Mouse (Mus musculus) heart, embryonic 14.5 days (tissue): ENCODE measurements at regions not wholly inside any gene's neighbourhood (a gene's known extent, or its start where the extent isn't known, plus 50 kb on each side); places are given as distances from the start of the nearest gene placed in this dataset.

Experiments used
- ATAC-seq: fragments of 200-750 bp; cut with Nextera tagmentation; 2 replicates; pipeline ENCODE4 v1.8.0; 2017; ENCODE audit warnings: low read depth, moderate TSS enrichment; ENCODE audit not compliant: insufficient number of reproducible peaks, insufficient read depth, low FRiP score
- H3K27ac ChIP-seq, 2 experiments: fragments of 200-500 bp in 1 of 2; fragments of 300-500 bp in 1 of 2; sonication (generic) in 1 of 2; replicated peaks in 1 of 2; 2 replicates each; pipeline ENCODE4 v1.5.1; 2012 to 2014; ENCODE audit warnings: low read depth in 2 of 2, low read length in 2 of 2, control low read depth in 1 of 2, mild to moderate bottlenecking in 1 of 2, mixed read lengths in 1 of 2; ENCODE audit not compliant: control insufficient read depth in 1 of 2, insufficient read depth in 1 of 2
- H3K27me3 ChIP-seq: fragments of 300-500 bp; sonication (generic); 2 replicates; pipeline ENCODE4 v1.6.1; 2014; ENCODE audit warnings: mild to moderate bottlenecking, low read length, control low read depth; ENCODE audit not compliant: control insufficient read depth, insufficient read depth
- H3K36me3 ChIP-seq: fragments of 300-500 bp; sonication (generic); 2 replicates; pipeline ENCODE4 v1.6.1; 2014; ENCODE audit warnings: mild to moderate bottlenecking, control low read depth, low read length, mixed read lengths; ENCODE audit not compliant: control insufficient read depth, insufficient read depth
- H3K4me1 ChIP-seq, 2 experiments: fragments of 200-500 bp in 1 of 2; fragments of 300-500 bp in 1 of 2; sonication (generic) in 1 of 2; 2 replicates each; pipeline ENCODE4 v1.6.1; 2012 to 2014; ENCODE audit warnings: low read length in 2 of 2, control low read depth in 1 of 2, mixed read lengths in 1 of 2; ENCODE audit not compliant: control insufficient read depth in 2 of 2, insufficient read depth in 2 of 2
- H3K4me2 ChIP-seq: fragments of 300-500 bp; sonication (generic); 2 replicates; pipeline ENCODE4 v1.6.1; 2014; ENCODE audit warnings: mild to moderate bottlenecking, low read length
- H3K4me3 ChIP-seq, 2 experiments: fragments of 200-500 bp in 1 of 2; fragments of 300-500 bp in 1 of 2; sonication (generic) in 1 of 2; 2 replicates each; pipeline ENCODE4 v1.5.1; 2012 to 2014; ENCODE audit warnings: low read length in 2 of 2, mild to moderate bottlenecking in 2 of 2, control low read depth in 1 of 2, low read depth in 1 of 2, moderate library complexity in 1 of 2; ENCODE audit not compliant: control insufficient read depth in 1 of 2, insufficient read depth in 1 of 2
- H3K9ac ChIP-seq: fragments of 300-500 bp; sonication (generic); 2 replicates; pipeline ENCODE4 v1.6.1; 2014; ENCODE audit warnings: mild to moderate bottlenecking, low read length
- H3K9me3 ChIP-seq: fragments of 300-500 bp; sonication (generic); 2 replicates; pipeline ENCODE4 v1.6.1; 2016; ENCODE audit warnings: low read length, control low read depth; ENCODE audit not compliant: control insufficient read depth
- WGBS: fragments of 180-500 bp; shearing (Covaris S2); extraction: QIAGEN DNeasy Blood & Tissue Kit; methylation state at CpG from one replicate; pipeline ENCODE4 v1.1.7; 2014; 5-methylcytosine and 5-hydroxymethylcytosine counted together

DNA sequence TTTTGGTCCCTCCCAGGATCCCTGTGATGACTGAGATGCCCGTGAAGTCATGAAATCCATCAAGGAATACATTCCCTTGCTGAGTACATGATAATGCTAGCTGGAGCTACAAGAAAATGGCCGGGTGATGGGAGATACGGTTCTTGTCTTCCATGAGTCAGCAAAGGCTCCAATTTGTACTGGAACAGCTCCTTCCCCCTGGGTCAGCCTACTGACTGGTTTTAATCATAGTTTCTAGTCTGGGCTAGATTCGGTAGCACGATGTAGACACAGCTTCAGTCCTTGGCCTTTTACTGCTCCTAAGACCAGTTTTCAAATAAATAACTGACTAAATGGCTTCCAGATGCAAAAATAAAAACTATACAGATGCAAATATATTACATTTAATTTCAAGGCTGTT lies 557.5 kb downstream of the Epha4 start:
- Histone ChIP-seq H3K4me1 (no peaks in the 10 kb centered on the region), H3K4me2 (no peak overlapping the region), H3K9ac (no peak overlapping the region), H3K27me3 (no peaks in the 10 kb centered on the region), H3K36me3 (no peaks in the 10 kb centered on the region), H3K27ac (no peak overlapping the region), H3K4me3 (no peak overlapping the region), H3K9me3 (no peaks in the 10 kb centered on the region)
- WGBS, result 79% methylated on average over 5 of the region's 5 CpGs
- ATAC-seq, result no peak

DNA sequence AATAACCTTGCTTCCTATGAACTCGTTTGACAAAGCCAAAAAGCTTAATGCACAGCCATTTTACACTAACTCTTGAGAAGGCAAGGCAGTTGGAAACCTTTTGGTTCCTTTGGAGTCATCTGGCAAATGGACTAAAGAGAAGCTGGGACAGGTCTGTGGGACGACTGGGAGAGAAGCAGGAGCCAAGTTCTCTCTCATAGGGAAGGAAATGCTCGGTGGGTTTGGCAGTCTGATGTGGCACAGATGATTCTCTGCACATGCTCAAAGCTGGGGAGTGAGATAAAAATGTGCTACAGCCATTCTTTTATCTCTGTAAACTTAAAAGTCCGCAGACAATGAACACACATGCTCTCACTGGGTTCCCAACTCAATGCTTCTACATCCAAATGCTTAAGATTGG lies 556.2 kb downstream of the Epha4 start:
- Histone ChIP-seq H3K4me3 (no peak overlapping the region), H3K9ac (no peak overlapping the region), H3K4me2 (no peak overlapping the region), H3K27ac (no peak overlapping the region), H3K9me3 (no peaks in the 10 kb centered on the region), H3K27me3 (no peaks in the 10 kb centered on the region), H3K4me1 (no peaks in the 10 kb centered on the region), H3K36me3 (no peaks in the 10 kb centered on the region)
- ATAC-seq, result no peak
- WGBS, result 50% methylated on average over 4 of the region's 4 CpGs

DNA sequence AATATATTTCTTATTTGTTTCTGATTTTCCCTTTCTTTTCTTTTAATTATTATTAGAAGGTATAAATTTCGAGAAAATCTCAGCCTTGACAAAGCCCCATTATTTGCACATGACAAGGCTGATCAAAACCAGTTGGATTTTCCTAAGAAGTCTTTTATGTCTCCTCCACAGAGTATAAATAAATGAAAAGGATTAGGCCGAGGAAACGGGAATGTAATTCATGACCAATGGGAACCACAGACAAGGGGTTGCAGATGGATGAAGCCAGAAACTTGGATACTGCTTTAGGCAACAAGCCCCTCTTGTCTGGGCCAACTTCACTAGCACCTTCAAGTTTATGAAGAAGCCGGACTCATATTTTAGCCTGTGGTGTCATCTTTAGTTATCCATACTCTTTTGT lies 542.4 kb downstream of the Epha4 start:
- no peaks in the 10 kb centered on the region for H3K27me3 ChIP-seq
- WGBS, result 82% methylated on average over 4 of the region's 4 CpGs
- no peak overlapping the region for H3K9ac ChIP-seq
- no peaks in the 10 kb centered on the region for H3K9me3 ChIP-seq
- H3K4me3 ChIP-seq, result no peak overlapping the region
- no peaks in the 10 kb centered on the region for H3K36me3 ChIP-seq
- peaks cover 12 to 15% of the 10 kb centered on the region in 2 experiments for H3K4me1 ChIP-seq
- H3K27ac ChIP-seq, result no peak overlapping the region
- no peak for ATAC-seq
- H3K4me2 ChIP-seq, result no peak overlapping the region

DNA sequence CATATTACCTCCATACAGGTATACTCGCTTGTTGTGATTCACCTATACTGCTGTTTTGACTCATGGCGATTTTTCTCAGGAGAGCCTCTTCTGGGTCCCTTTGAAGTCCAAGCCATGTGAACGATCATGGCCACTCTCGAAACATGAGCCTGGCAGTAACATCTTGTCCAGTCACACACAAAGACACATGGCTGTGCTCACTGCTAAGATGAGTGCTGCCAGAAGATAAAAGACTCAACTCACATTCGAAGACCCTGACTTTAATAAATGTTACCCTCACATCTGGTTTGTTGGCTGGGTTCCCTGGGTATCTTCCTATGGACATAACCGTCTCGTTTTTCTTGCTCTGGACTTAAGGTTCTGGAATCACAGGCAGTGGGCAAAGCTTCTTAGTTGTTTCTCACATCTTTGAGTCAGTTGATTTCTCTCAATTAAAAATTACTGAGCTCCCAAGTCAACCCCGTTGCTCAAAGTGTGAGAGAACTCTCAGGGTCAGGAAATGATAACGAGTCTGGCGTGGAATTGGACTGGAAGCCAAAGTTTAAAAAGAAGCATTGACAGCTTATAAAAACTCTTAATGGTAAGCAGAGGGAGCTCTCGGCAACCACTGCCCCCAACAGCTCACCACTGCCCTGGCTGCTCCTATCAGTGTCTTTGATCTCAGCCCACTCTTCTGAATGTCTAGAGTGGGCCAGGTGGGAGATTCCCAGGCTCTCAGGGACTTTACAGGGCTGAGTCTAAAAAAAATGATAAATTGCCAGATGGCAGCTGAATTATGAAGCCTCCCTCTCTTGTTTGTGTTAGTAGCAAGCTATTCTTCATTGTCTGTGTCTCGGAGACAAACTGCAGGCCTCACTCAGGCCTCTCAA lies 539.6 kb downstream of the Epha4 start:
- Histone ChIP-seq H3K9ac (no peak overlapping the region), H3K4me2 (no peak overlapping the region), H3K4me1 (peaks cover 12 to 23% of the 10 kb centered on the region in 2 experiments), H3K4me3 (no peak overlapping the region), H3K27me3 (no peaks in the 10 kb centered on the region), H3K9me3 (no peaks in the 10 kb centered on the region), H3K27ac (no peak overlapping the region), H3K36me3 (no peaks in the 10 kb centered on the region)
- WGBS, result 53% methylated on average over 12 of the region's 12 CpGs
- no peak for ATAC-seq

DNA sequence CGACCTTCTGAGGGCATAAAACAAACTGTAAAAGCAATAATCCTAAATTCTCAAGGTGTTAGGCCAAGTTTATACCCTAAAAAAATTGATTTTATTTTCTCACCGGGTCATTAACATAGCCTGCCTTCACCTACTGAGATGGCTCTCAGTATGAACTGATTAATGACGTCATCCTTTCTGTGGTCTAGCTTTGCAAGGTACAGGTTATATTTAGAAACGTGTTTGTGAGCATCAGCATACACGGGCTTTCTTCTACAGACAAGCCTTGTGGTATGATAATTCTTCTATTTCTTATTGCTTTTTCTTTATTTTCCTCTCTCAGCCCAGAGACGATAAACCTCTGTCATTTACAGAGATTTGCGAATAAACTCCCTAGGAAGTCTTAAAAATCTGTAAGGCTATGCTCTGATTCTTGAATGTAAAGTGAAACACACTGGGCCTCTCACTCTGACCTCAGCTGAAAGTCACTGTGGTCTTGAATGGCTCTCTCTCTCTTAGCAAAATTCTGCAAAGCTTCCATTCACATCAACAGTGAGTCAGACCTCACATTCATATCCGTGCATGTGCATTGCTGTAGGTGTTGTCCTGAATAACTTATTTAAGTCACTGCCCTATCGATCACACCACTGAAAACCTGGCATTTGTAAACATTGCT lies 534.3 kb downstream of the Epha4 start:
- H3K4me2 ChIP-seq, result no peak overlapping the region
- H3K9me3 ChIP-seq, result no peaks in the 10 kb centered on the region
- H3K27me3 ChIP-seq, result no peaks in the 10 kb centered on the region
- WGBS, result 52% methylated on average over 9 of the region's 9 CpGs
- H3K36me3 ChIP-seq, result no peaks in the 10 kb centered on the region
- no peak overlapping the region for H3K9ac ChIP-seq
- H3K27ac ChIP-seq, result peak overlapping the region; percentile 64 to 69
- no peak for ATAC-seq
- no peak overlapping the region for H3K4me3 ChIP-seq
- peaks cover 10 to 33% of the 10 kb centered on the region in 2 experiments for H3K4me1 ChIP-seq

DNA sequence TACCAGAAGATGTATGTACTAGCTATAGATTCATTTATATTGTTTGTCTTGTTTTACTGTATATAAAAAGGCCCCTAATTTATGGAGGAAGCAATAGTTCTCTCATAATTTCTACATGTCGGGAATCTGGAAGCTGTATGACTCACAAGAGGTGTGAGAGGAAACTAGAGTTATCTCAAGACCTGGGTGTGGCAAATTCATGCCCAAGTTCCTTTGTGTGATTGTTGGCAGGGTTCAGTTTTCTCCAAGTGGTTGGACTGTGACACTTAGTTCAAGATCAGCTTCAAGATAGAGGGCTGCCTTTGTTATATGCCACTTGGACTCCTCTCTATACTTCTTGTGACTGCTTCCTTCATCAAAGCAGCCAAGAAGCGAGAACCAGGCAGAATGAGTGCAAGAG lies 521.1 kb downstream of the Epha4 start:
- no peaks in the 10 kb centered on the region for H3K4me1 ChIP-seq
- ATAC-seq, result no peak
- H3K9me3 ChIP-seq, result no peaks in the 10 kb centered on the region
- no peak overlapping the region for H3K4me2 ChIP-seq
- 65% methylated on average over 2 of the region's 2 CpGs for WGBS
- no peaks in the 10 kb centered on the region for H3K27me3 ChIP-seq
- no peak overlapping the region for H3K9ac ChIP-seq
- no peaks in the 10 kb centered on the region for H3K36me3 ChIP-seq
- no peak overlapping the region for H3K4me3 ChIP-seq
- no peak overlapping the region for H3K27ac ChIP-seq

DNA sequence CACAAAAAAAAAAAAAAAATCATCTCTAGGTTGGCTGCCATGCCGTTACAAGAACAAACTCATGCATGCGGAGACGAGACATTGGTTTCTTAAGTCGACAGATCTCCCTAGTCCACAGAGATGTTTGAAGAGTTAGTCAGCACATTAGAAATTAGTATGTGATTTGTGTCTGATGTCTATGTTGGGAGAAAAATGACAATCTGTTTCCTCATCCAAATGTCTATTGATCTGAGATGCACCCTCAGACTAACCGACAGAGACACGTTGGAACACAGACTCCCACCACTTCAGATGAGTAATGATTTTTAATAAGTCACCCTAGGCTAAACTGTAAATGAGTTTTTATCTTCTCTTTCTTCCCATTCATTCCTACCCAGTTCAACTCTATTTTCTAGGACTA lies 506.9 kb downstream of the Epha4 start:
- WGBS, result 94% methylated on average over 6 of the region's 6 CpGs
- no peak overlapping the region for H3K4me3 ChIP-seq
- H3K27me3 ChIP-seq, result no peaks in the 10 kb centered on the region
- H3K4me2 ChIP-seq, result no peak overlapping the region
- ATAC-seq, result no peak
- no peak overlapping the region for H3K9ac ChIP-seq
- no peak overlapping the region for H3K27ac ChIP-seq
- no peaks in the 10 kb centered on the region for H3K36me3 ChIP-seq
- H3K4me1 ChIP-seq, result no peaks in the 10 kb centered on the region
- H3K9me3 ChIP-seq, result no peaks in the 10 kb centered on the region
